Mouse (Mus musculus): ENCODE measurements at regions not wholly inside any gene's neighbourhood (a gene's known extent, or its start where the extent isn't known, plus 50 kb on each side); places are given as distances from the start of the nearest gene placed in this dataset.

- no peak for DNase-seq (ENCODE audit: low spot score in 2 of 2)
These were observed 321.9 kb upstream of the Pard3b start for GRCm38 (mm10) chr1:61316736-61317135.

DNA sequence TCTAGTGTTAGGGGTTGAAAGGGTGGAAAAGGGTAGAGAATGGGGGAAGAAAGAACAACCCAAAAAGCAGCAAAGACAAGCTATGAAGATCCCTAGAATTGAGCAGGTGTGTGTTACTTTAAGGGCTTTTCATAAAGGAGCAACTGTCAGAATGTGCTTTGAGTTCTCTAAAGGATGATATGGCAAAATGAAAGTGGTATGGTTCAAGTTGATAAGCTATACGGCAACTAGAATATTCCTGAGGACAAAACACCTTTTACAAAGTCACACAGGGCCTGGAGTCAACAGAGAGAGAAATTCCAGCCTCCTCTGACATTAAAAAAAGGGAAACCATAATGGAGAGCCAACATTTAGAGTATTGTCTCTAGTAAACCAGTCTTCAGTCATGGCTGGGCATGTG, 320.6 kb upstream of the Pard3b start:
- no peak for DNase-seq (ENCODE audit: low spot score in 2 of 2)

DNA sequence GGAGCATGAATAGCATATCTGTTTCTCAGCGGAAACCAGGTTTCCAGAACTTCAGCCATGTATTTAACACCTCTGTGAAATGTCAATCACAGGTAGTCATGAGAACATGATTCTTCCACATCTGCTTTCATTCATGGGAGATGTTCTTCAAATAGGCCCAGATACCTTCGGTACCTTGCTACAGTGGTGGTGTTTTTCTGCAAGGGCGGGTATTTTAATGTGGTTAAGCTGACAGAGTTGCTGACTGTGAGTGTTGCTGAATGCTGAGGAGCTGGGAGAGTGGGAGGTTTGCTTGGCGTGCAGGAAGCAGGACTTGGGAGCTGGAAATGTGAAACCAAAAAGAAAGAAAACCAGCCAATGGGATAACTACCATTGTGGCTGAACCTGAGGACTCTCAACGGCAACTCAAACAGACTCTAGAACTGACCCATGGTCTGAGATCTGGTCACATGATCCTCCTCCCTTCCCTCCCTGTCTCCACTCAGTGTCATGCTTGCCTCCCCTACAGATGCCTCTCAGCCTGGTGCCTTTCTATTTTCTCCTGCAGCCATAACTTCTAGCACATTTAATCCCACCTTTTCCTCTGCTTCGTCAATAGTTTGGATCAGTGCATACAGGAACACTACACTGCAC, 317.0 kb upstream of the Pard3b start:
- peak in 1 of 2 experiments; percentile 17 for DNase-seq (ENCODE audit: low spot score in 2 of 2)

- DNase-seq (ENCODE audit: low spot score in 2 of 2) = no peak
These were observed 307.2 kb upstream of the Pard3b start for GRCm38 (mm10) chr1:61331456-61331855.

DNA sequence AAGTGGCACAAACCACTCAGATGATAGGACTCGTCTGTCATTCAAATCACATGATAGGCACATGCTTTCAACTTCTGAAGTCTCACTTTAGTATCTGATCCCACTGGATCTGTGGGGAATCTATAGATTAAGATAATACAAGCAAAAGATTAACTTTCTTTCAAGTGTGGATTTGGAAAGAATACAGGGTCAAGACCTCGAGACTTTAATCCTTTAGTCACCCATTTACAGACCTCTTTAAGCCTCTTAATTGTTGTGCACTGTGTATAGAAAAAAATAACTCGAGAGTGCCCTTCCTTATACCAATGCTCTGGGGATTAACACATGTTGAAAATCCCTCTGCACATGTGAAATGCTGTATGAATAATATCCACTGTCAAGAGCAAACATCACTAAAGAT, 306.7 kb upstream of the Pard3b start:
- DNase-seq (ENCODE audit: low spot score in 2 of 2) = no peak

GRCm38 (mm10) chr1:61336367-61336766, 302.3 kb upstream of the Pard3b start:
- no peak for DNase-seq (ENCODE audit: low spot score in 2 of 2)

DNA sequence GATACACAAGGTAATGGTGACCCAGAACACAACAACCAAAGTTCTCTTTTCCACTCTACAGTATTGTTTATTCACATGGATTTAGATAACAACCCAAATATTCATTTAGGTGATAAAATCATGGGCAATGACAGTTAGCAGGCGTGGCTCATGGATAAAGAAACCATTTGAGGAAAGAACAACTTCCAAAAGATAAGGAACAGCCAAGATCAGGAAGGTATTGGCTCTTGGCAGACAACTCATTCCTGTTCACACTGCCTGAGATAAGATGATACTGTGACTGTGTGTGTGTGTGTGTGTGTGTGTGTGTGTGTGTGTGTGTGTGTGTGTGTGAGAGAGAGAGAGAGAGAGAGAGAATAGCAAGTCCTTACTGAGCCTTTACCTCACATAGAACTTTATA, 285.7 kb upstream of the Pard3b start:
- DNase-seq (ENCODE audit: low spot score in 2 of 2) = no peak

GRCm38 (mm10) chr1:61353481-61353880, 285.1 kb upstream of the Pard3b start:
- no peak for DNase-seq (ENCODE audit: low spot score in 2 of 2)

DNA sequence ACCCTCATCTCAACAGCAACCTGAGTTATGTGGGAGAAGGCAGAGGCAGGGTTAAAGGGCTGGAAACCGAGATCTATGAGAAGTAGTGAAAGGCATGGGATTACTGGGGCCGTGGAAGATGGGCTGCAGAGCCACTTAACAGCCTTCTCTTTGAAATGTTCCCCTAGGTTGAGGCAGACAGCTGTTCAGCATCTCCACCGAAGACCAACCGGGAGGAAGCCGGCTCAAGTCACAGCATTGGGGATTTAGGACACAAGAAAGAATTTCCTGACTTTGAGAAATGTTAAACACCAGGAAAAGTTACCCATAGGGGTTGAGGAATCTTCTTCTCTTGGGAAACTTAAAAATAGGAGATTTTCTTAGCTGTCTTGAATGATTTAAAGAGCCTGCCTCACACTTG, 283.4 kb upstream of the Pard3b start:
- DNase-seq (ENCODE audit: low spot score in 2 of 2) = no peak

GRCm38 (mm10) chr1:61359011-61359930, 279.4 kb upstream of the Pard3b start:
- DNase-seq (ENCODE audit: low spot score in 2 of 2) = no peak

DNA sequence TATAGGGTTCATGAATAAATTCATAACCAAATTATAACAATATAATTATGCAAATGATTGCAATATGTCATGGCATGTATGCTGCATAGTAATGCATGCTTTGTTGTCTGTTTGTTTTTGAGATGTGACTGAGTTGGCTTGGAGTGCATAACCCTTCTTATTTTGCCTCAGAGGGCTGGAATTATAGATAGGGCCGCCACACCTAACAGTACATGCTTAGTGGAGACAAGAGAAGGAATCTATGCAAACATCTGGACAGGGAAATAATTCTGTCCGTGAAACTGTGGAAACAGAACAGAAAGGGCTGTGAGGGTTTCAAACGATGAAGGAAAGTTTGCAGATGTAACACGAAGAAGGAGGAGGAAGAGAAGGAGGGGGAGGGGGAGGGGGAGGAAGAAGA, 266.0 kb upstream of the Pard3b start:
- DNase-seq (ENCODE audit: low spot score in 2 of 2) = no peak

GRCm38 (mm10) chr1:61373661-61374491, 264.7 kb upstream of the Pard3b start:
- no peak for DNase-seq (ENCODE audit: low spot score in 2 of 2)

- DNase-seq (ENCODE audit: low spot score in 2 of 2) = no peak
These were observed 262.2 kb upstream of the Pard3b start for GRCm38 (mm10) chr1:61376417-61376816.

- DNase-seq (ENCODE audit: low spot score in 2 of 2) = peak; percentile 31 to 60
These were observed 261.6 kb upstream of the Pard3b start for GRCm38 (mm10) chr1:61377070-61377469.

DNA sequence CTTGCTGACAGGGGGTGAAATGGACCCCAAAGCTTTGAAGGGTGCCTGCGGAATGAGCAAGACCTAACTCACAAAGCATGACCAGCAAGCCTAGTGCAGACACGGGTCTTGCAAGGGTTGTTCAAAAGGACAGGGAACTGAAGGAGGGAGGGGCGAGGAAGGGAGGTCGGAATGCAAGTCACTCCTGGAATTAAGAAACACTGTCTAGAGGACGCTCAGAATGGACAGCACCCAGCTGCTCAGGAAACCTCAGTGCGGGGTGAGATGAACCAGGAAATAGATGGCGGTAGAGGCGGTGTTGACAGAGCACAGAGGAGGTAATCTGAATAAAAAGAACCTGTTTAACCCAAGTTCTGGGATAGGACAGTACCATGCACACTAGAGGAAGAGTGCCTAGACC, 260.4 kb upstream of the Pard3b start:
- no peak for DNase-seq (ENCODE audit: low spot score in 2 of 2)

GRCm38 (mm10) chr1:61379771-61380517, 258.7 kb upstream of the Pard3b start:
- no peak for DNase-seq (ENCODE audit: low spot score in 2 of 2)

GRCm38 (mm10) chr1:61387587-61387986, 251.0 kb upstream of the Pard3b start:
- no peak for DNase-seq (ENCODE audit: low spot score in 2 of 2)

GRCm38 (mm10) chr1:61397796-61398195, 240.8 kb upstream of the Pard3b start:
- no peak for DNase-seq (ENCODE audit: low spot score in 2 of 2)

- no peak for DNase-seq (ENCODE audit: low spot score in 2 of 2)
These were observed 236.3 kb upstream of the Pard3b start for GRCm38 (mm10) chr1:61402339-61402738.

- DNase-seq (ENCODE audit: low spot score in 2 of 2) = no peak
These were observed 231.4 kb upstream of the Pard3b start for GRCm38 (mm10) chr1:61407201-61407600.

DNA sequence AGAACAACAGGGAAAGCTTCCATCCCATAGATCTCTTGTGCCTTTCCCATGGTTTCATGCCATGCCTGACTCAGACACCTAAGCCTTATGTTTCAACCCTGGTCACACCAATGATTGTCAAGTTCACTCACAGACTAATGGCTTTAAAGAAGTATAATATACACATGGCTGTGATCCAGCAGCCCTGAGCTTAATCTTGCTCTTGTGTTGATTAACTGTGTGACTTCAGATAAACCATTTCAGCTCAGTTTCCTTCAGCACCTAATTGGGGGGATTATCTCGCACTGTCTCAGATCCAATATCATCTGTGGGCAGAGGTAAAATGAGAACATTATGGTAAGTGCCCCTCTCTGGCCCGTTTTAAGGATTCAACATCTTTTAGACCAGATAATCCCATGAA, 223.9 kb upstream of the Pard3b start:
- DNase-seq (ENCODE audit: low spot score in 2 of 2) = no peak
